Mouse (Mus musculus): ENCODE measurements at regions not wholly inside any gene's neighbourhood (a gene's known extent, or its start where the extent isn't known, plus 50 kb on each side); places are given as distances from the start of the nearest gene placed in this dataset.
A peak's percentile ranks its signal among the peaks of the same experiment; 100 is the strongest.
"Not testable (repeated sequence)": the region's sequence is repeated elsewhere in the genome, so short reads cannot be mapped to it uniquely, and the experiment has no call there.

- DNase-seq; intact Hi-C loops (cut with DNase I): not testable (repeated sequence)
Measured at GRCm38 (mm10) chr14:40455631-40456030, 437.4 kb downstream of the Sh2d4b start.

GRCm38 (mm10) chr14:40450823-40451222, 442.2 kb downstream of the Sh2d4b start:
- DNase-seq = peak in 1 of 2 experiments; percentile 1

GRCm38 (mm10) chr14:40449566-40449965, 443.5 kb downstream of the Sh2d4b start:
- intact Hi-C loops (cut with DNase I); DNase-seq: not testable (repeated sequence)

More at GRCm38 (mm10) chr14:40450823-40451222, 442.2 kb downstream of the Sh2d4b start:
- intact Hi-C loops (cut with DNase I) = not testable (repeated sequence)
